Mouse (Mus musculus) retina, postnatal 7 days (tissue): Measurements from ENCODE around the gene 2610008E11Rik.
"Not testable (repeated sequence)": the region's sequence is repeated elsewhere in the genome, so short reads cannot be mapped to it uniquely, and the experiment has no call there.

Experiments used
- DNase-seq: peaks from one replicate; pipeline ENCODE4 v3.0.0-alpha.2; 2012; ENCODE audit warnings: low read depth, low spot score

The 2610008E11Rik gene

DNA sequence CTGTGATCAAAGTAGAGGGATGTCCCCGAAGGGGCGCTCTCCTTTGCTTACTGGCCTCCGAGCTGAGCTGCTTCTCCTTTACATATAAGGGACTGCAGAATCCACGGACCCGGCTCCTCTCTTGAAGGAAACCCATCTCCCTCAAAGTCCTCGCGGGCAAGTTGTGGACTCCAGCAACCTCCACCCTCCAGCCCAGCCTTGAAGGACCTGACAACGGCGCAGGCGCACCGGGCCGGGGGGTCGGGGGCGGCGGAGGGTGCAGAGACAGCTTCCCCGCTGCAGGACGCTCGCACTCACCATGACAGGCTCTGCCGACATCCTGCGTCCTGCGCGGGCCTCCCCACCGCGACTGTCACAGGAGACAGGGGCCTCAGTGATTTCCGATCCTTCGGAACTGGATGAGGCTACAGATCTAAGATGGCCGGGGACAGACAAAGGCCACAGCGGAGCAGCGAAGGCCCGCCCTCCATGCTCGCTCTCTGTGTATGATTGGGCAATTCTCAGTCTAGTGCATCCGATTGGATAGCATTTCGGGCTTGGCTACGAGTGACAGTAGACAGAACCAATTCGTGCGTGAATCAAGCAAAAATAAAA, at the start of gene 2610008E11Rik:
Gene 2610008E11Rik, minus strand, starts transcription at position 440 of the 594 bp plus-strand sequence.
- peak; percentile 91 for DNase-seq

DNA sequence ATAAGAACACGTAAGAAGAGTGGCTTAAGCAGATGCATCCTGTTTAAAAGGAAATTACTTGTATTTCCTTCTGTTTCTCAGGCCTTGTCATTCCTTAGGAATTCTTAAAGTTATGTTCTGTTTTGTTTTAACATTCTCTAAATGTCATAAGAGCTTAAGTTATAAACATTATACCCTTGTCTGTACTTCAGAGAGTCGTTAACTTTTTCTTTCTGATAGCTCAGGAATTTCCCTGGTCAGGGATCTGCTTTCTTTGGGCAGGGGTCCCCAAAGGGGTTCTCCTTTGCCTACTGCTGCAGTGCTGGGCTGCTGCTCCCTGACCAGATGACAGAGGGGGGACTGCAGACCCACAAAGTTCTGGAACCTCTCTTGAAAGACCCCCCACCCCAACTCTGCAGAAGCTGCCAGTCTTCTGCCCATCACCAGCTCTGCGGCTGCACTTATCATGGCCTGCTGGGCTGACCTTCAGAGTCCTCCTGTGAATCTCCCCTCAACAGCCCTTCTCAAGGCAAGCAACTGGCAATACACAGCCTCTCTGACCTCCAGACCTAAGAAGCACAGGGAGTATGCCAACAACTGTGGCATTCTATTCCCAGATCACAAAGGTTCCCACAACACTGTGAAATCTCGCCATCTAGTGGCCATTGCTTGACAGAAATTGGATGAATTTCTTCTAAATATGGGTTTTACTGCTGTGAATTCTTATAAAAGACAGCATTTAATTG, 18.9 kb upstream of the 2610008E11Rik start:
- peak; percentile 59 for DNase-seq

DNA sequence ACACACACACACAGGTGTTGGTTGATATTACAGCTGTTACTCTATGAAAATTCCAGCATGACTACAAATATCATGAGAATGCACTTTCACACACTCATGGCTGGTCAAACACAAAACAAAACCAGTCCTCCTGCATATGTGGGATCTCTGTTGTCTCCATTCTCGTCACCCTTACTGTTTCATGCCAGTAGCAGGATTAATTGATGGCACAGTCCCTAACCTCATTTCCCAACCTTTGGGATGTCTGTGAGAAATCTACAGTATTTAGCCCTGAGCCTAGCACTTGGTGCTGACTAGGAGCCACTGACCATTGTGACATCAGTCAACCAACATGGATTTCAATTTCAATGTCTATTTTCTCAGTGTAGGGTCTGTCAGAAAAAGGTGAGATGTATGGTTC, 17.7 kb upstream of the 2610008E11Rik start:
- DNase-seq, result no peak

DNA sequence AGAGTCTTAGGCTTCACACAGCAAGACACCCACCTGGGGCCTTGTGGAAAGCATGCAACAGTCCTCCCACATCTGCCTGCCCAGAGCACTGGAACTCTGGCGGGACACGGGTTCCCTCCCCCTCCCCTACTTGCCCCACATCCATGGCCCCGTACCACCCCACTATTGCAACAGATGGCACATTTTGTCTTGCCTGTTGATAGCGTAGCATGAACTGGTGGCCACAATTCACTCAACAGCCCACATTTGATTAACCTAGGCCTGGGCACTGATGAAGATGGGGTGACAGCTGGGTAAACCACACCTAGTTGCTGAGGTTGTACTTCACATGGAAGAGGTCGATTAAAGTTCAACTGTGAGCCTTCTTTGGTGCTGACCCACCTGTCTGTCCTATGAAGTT, 13.1 kb upstream of the 2610008E11Rik start:
- no peak for DNase-seq

DNA sequence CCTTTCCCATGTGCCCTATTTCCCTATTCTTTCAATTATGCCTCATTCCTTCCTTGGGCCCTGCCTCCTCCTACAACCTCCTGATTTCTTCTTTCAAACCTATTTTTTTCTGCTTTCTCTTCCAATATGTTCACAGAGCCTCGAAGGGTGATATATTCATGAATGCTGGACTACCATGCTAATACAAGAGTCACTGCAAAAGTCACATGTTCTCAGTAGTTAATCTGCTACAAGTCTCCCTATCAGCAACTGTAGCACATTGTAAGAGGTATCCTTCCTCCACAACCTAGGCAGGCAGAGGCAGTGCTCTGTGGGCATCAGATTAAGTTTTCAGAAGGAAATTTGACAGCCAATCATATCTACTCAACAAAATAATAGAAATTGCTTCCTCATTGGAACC, 11.8 kb upstream of the 2610008E11Rik start:
- no peak for DNase-seq

- no peak for DNase-seq
Measured at GRCm38 (mm10) chr10:79107531-79107930, 10.1 kb upstream of the 2610008E11Rik start.

DNA sequence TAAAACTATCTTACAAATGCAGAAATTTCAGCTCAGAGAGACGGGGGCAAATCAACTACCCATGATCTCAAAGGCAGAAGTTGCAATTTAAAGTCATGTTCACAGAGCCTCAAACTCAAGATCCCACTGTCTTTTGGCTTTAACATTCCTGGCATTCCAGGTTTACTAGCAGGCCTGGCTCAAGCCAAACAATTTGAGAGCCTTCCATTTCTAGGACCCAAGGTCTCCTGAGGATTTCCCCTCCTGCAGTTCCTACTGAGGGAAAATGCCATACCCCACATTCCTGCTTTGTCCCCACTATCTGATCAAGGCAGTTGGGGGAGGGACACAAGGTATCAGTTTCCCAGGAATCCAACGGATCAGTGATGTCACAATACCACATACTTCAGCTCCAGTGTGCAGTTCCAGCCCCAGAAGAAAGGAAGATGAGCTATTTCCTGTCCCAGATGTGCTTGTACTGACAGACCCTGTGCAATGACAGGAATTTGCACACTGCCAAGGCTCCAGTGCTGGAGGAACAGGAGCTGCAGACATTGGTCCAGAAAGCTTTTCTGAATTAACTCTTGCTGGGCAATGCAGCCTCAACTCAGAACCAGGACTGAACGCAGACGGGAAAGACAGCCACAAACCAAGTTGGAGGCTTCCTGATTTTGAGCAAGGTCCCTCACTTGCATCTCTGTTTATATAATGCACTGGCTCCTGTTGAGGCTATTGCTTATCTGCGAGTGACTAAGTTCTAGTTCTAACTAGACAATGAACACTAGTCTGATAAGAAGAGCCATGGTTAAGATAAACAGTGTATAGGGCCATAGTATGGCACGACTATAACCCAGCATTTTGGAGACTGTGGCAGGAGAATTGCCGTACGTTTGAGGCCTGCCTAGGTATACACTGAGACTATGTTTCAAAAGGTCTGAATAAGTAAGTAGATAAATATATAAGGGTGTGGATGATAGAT, 9.2 kb upstream of the 2610008E11Rik start:
- no peak for DNase-seq

- no peak for DNase-seq
Measured at GRCm38 (mm10) chr10:79096706-79097105, 694 bp downstream of the 2610008E11Rik start.

- DNase-seq, result no peak
Measured at GRCm38 (mm10) chr10:79091731-79092130, 5.7 kb downstream of the 2610008E11Rik start.

DNA sequence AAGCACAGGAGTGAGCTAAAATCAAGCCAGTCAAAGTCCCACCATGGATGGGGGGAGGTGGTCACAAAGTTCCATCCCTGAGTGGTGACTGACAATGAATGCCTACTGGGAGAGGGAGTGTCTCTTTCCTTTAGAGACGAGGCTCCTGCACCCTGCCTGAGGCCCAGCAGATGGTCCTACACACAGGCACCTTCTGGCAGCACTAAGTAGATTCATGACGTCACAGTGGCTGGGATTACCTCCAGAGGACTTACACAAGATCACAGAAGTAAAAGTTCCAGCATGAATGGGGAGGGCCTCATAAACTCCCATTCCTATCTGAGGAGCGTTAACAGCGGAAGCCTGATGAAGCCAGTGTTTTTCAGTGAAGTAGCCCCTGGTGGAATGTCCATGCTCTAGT, 8.4 kb downstream of the 2610008E11Rik start:
- DNase-seq, result no peak

GRCm38 (mm10) chr10:79086577-79086976, 10.8 kb downstream of the 2610008E11Rik start:
- DNase-seq, result no peak

DNA sequence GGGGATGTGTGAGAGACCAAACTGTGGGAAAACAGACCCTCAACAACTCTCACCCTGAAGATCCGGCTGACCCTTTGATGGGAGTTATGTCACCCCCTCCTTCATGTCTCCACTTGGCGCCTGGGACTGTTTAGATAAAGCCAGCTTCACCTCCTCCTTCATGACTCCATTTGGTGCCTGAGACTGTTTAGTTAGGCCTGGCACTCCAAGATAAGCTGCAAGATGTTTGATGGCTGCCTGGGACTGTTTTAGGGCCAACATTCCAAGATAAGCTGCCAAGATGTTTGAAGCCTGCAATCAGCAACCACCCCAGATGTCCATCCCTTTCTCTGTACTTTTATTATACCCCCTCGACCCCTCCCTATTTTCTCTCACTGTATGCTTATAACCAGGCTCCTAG, 40.0 kb downstream of the 2610008E11Rik start:
- DNase-seq, result not testable (repeated sequence)

DNA sequence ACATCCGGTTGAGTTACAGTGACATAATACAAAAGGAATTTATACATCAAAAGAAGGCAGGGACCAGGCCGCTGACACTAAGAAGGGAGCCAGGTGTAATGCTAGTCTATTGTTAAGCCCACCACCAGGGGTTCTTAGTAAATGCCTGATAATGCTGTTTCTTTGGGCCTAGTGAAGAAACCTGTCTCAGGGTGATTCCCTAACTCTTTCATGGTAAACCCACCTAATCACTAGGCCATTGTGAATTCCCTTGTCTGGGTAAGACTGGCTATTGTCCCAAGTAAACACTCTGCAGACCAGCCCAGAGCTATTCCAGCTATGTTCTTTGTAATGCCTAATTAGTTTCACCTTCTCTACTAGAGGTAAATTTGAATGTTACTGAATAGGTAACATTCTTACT, 54.9 kb downstream of the 2610008E11Rik start:
- DNase-seq, result not testable (repeated sequence)

- DNase-seq, result no peak
Measured at GRCm38 (mm10) chr10:79028441-79028840, 69.0 kb downstream of the 2610008E11Rik start, which contains the start of gene Olfr57. TSS of gene Olfr57 (plus strand) at chr10:79028741.
